Mouse (Mus musculus) limb, embryonic 15.5 days (tissue): ENCODE measurements around the gene Smc1b. TPM values are rescaled to one million over a fixed set of nuclear protein-coding genes. Genes with fewer than 3 reads are reported as not detected.

ENCODE experiments used
- ATAC-seq: fragments of 200-750 bp; cut with Nextera tagmentation; 2 replicates; pipeline ENCODE4 v1.8.0; 2017; ENCODE audit warnings: low read depth, moderate TSS enrichment; ENCODE audit not compliant: insufficient number of reproducible peaks, low FRiP score, low TSS enrichment
- H3K27ac ChIP-seq: fragments of 300-500 bp; sonication (generic); 2 replicates; pipeline ENCODE4 v1.5.1; 2015; ENCODE audit warnings: moderate library complexity, mild to moderate bottlenecking, inconsistent platforms
- H3K27me3 ChIP-seq: fragments of 300-500 bp; sonication (generic); 2 replicates; pipeline ENCODE4 v1.6.1; 2015; ENCODE audit warnings: inconsistent platforms
- H3K36me3 ChIP-seq: fragments of 300-500 bp; sonication (generic); 2 replicates; pipeline ENCODE4 v1.6.1; 2015; ENCODE audit warnings: inconsistent platforms
- H3K4me1 ChIP-seq: fragments of 300-500 bp; sonication (generic); 2 replicates; pipeline ENCODE4 v1.6.1; 2015; ENCODE audit warnings: inconsistent platforms
- H3K4me2 ChIP-seq: fragments of 300-500 bp; sonication (generic); 2 replicates; pipeline ENCODE4 v1.6.1; 2015; ENCODE audit warnings: mild to moderate bottlenecking, inconsistent platforms
- H3K4me3 ChIP-seq: fragments of 300-500 bp; sonication (generic); 2 replicates; pipeline ENCODE4 v1.5.1; 2015; ENCODE audit warnings: mild to moderate bottlenecking, inconsistent platforms
- H3K9ac ChIP-seq: fragments of 300-500 bp; sonication (generic); 2 replicates; pipeline ENCODE4 v1.6.1; 2015; ENCODE audit warnings: inconsistent platforms
- H3K9me3 ChIP-seq: fragments of 300-500 bp; sonication (generic); 2 replicates; pipeline ENCODE4 v1.6.1; 2016; ENCODE audit warnings: inconsistent platforms
- WGBS: fragments of 180-500 bp; shearing (Covaris S2); methylation state at CpG from one replicate; pipeline ENCODE4 v1.1.7; 2015; 5-methylcytosine and 5-hydroxymethylcytosine counted together
- polyA plus RNA-seq: library from polyadenylated mRNA; unstranded; fragments of >200 nt; fragmentation: Nextera tagmentation; extraction: Ambion mirVana; gene quantifications from 2 replicates; pipeline ENCODE4 v1.2.1, GENCODE M21; 2015

Gene Smc1b
- polyA plus RNA-seq, result 0.17 and 0.22 TPM in 2 replicates

DNA sequence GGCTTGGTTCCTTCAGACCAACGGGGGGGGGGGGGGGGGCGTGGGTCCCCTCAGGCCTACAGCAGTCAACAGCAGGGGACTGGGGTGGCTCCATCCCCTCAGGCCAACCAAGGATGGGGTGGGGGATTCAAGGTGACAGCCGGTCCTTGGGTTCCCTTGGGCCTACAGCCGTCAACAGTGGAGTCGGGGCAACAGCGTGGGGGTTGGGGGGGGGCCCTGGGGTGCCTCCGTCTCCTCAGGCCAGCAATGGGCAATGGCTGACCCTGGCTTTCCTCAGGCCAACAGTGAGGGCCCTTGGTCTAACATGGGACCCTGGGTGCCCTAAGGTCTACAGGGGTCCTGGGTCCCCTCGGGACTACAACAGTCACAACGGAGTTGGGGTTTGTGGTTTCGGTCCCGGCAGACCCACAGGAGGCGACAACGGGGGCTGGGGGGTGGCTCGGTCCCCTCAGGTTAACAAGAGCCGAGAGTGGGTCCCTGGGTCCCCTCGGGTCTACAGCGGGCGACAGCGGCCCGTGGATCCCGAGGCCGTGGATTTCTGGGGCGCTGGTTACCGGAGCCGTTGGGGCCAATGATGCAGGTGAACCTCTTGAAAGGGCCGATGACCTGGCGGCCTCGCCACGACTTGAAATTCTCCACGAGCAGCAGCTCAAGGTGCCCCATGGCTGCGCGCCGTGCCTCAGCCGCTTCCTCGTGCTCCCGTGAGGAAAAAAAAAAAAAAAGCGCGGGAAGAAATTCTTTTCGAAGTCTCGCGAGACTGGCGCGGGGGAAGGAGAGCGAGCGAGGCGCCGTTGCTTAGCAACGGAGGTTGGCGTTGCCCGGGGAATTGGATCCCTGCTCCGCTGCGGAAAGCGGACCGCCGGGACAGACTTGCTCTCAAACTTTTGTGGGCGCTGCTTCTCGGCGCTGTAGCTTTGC, at the start of gene Smc1b, which contains the start of gene Ribc2:
Gene Smc1b, minus strand, starts transcription at position 690 of the 918 bp plus-strand sequence.
Gene Ribc2, plus strand, starts transcription at position 804 of the 918 bp plus-strand sequence.
- Histone ChIP-seq H3K4me2 (peak within 1 kb of the TSS; percentile 65), H3K27me3 (no peaks in the 10 kb centered on the region), H3K9ac (peak within 1 kb of the TSS; percentile 15; the same call in 1 of the 2 replicates), H3K4me1 (peaks cover 13% of the 10 kb centered on the region), H3K4me3 (peak within 1 kb of the TSS; percentile 38), H3K36me3 (no peaks in the 10 kb centered on the region), H3K9me3 (no peaks in the 10 kb centered on the region), H3K27ac (no peak within 1 kb of the TSS)
- WGBS, result 29% methylated on average over 56 of the region's 58 CpGs
- 0 out of 2 replicates have a peak, but pooled peaks have one; percentile 24 for ATAC-seq

GRCm38 (mm10) chr15:85180368-85180767, 48.6 kb upstream of the Smc1b start:
- H3K27me3 ChIP-seq, result no peaks in the 10 kb centered on the region
- no peak overlapping the region for H3K4me2 ChIP-seq
- ATAC-seq, result no peak
- H3K27ac ChIP-seq, result peak overlapping the region; percentile 83
- no peak overlapping the region for H3K4me3 ChIP-seq
- no peak overlapping the region for H3K9ac ChIP-seq
- no peaks in the 10 kb centered on the region for H3K36me3 ChIP-seq
- peaks cover 32% of the 10 kb centered on the region for H3K4me1 ChIP-seq
- no peaks in the 10 kb centered on the region for H3K9me3 ChIP-seq

DNA sequence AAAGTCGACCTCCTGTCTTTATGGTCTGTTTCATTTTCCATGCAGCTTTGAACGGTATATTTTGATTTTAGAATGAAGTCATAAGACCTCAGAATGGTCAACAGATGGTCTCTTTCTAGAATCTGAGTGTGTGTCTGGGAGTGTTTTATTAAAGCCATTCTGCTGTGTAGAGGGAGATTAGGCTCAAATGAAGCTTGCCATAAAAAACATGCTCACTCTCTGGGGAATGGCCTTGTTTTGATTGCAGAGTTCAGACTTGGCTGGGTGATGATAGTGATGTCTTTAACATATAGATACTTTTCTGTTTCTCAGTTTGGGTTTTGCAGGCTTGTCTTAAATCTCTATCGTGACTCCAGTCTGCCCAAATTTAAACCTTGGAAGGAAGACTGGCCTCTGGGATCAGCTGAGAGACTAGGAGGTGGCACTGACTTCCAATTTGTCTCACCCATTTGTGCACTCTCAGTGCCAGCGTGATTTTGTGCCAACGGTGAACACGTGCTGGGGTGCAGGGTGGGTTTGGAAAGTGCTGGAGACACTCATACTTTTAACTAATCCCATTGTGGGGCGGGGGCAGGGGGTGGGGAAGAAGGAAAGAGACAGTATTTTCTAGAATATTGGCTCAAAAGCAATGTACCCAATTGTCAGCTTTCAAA, 47.9 kb upstream of the Smc1b start:
- no peaks in the 10 kb centered on the region for H3K36me3 ChIP-seq
- no peak overlapping the region for H3K9ac ChIP-seq
- 38% methylated on average over 7 of the region's 7 CpGs for WGBS
- peak; percentile 74; the same call in 1 of the 2 replicates for ATAC-seq
- peaks cover 32% of the 10 kb centered on the region for H3K4me1 ChIP-seq
- H3K9me3 ChIP-seq, result no peaks in the 10 kb centered on the region
- no peaks in the 10 kb centered on the region for H3K27me3 ChIP-seq
- H3K27ac ChIP-seq, result peak overlapping the region; percentile 83
- no peak overlapping the region for H3K4me2 ChIP-seq
- no peak overlapping the region for H3K4me3 ChIP-seq

DNA sequence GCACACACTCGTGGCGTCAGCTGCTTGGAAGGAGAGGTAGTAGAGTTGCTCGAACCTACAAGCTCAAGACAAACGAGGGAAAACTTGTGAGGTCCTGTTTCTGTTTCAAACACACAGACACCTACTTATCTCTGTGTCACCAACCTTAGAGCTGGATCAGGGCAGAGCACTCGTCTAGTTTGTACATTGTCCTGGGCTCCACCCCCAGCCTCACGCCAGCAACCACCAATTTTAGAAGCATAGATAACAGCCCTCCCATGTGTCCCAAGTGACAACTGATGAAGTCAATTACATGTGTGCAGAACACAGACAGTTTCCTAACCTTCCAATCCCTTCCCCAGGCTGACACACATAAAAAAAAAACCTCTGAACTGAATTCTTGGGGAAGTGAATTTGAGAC, 46.4 kb upstream of the Smc1b start:
- Histone ChIP-seq H3K4me2 (no peak overlapping the region), H3K4me1 (peaks cover 23% of the 10 kb centered on the region), H3K9me3 (no peaks in the 10 kb centered on the region), H3K36me3 (no peaks in the 10 kb centered on the region), H3K27ac (no peak overlapping the region), H3K27me3 (no peaks in the 10 kb centered on the region), H3K9ac (no peak overlapping the region), H3K4me3 (no peak overlapping the region)
- WGBS, result 66% methylated on average over 6 of the region's 6 CpGs
- no peak for ATAC-seq

DNA sequence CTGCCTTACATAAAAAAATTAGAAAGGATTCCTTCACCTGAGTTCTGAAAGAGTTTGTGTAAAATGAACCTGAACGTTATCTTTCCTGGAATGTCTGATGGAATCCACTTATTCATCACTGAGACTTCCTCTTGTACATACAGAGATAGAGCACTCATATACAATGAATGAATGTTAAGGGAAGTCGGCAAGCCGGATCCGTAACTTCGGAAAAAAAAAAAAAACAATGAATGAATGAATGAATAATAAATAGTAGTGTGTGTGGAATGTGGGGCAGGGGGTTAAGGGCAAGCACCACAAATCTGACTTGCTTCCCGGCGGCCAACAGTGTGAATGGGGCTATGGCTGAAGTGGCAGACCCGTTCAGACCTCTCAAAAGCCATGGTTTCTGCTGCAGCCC, 45.8 kb upstream of the Smc1b start:
- Histone ChIP-seq H3K4me3 (no peak overlapping the region), H3K9ac (no peak overlapping the region), H3K4me2 (no peak overlapping the region), H3K36me3 (no peaks in the 10 kb centered on the region), H3K9me3 (no peaks in the 10 kb centered on the region), H3K27ac (no peak overlapping the region), H3K4me1 (peaks cover 23% of the 10 kb centered on the region), H3K27me3 (no peaks in the 10 kb centered on the region)
- ATAC-seq, result no peak
- WGBS, result 80% methylated on average over 8 of the region's 8 CpGs

DNA sequence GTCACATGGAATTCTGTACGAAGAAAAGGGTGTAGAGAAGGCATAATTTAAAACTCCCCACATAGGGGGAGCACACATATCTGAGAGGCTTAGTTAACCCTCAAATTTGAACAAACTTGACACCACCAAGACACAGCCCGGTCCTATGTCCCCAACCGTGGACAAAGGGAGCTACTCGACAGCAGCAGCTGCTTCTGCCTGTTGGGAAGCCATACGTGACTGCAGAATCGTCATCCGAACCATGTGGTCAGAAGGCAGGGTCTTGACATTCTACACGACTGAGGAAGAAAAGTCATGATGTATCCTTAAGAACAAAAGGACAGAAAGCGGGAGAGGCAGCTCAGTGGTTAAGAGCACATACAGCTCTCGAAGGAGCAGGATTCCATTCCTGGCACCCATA, 42.3 kb upstream of the Smc1b start:
- Histone ChIP-seq H3K9me3 (no peaks in the 10 kb centered on the region), H3K9ac (no peak overlapping the region), H3K27ac (no peak overlapping the region), H3K4me3 (no peak overlapping the region), H3K4me2 (no peak overlapping the region), H3K36me3 (no peaks in the 10 kb centered on the region), H3K27me3 (no peaks in the 10 kb centered on the region), H3K4me1 (peaks cover 14% of the 10 kb centered on the region)
- no peak for ATAC-seq
- WGBS, result 69% methylated on average over 10 of the region's 10 CpGs

- 0 out of 2 replicates have a peak overlapping the region, but pooled peaks have one; percentile 2 for H3K27ac ChIP-seq
- ATAC-seq, result no peak
- no peak overlapping the region for H3K4me3 ChIP-seq
- no peaks in the 10 kb centered on the region for H3K27me3 ChIP-seq
- H3K4me2 ChIP-seq, result no peak overlapping the region
- H3K36me3 ChIP-seq, result no peaks in the 10 kb centered on the region
- H3K9me3 ChIP-seq, result no peaks in the 10 kb centered on the region
- peaks cover 8% of the 10 kb centered on the region for H3K4me1 ChIP-seq
- no peak overlapping the region for H3K9ac ChIP-seq
- 55% methylated on average over 8 of the region's 8 CpGs for WGBS
Observed at GRCm38 (mm10) chr15:85173425-85173824, 41.7 kb upstream of the Smc1b start.

GRCm38 (mm10) chr15:85172054-85172453, 40.3 kb upstream of the Smc1b start:
- H3K4me3 ChIP-seq, result no peak overlapping the region
- no peak overlapping the region for H3K9ac ChIP-seq
- 0 out of 2 replicates have a peak overlapping the region, but pooled peaks have one; percentile 22 for H3K27ac ChIP-seq
- WGBS, result 52% methylated on average over 2 of the region's 2 CpGs
- no peaks in the 10 kb centered on the region for H3K36me3 ChIP-seq
- ATAC-seq, result 0 out of 2 replicates have a peak, but pooled peaks have one; percentile 22
- no peaks in the 10 kb centered on the region for H3K9me3 ChIP-seq
- no peak overlapping the region for H3K4me2 ChIP-seq
- peaks cover 15% of the 10 kb centered on the region for H3K4me1 ChIP-seq
- H3K27me3 ChIP-seq, result no peaks in the 10 kb centered on the region

DNA sequence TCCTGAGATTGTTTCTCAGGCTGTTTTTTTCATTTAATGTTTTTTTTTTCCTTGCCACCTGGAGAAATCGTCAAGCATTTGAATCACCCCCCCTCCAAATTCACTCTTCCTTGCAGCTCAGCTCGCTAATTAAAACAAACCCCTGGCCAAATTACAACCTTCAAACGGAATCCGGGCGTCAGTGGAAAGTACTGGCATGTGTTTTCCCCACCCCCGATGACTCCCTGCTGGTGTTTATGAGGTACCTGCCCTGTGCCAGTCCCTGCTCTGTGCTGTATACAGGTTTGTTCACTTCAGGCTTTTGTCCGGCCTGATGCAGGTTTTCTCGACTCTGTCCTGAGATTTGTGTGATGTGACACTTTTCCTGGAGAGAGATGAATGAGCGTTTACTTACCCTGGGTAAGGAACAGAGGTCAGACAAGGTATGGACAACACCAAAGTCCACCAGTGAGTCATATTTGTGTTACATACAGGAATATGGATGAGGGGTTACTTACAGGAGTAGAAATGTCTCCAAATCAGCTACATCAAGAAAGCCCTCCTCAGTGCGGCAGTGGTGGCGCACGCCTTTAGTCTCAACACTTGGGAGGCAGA, 35.4 kb upstream of the Smc1b start:
- Histone ChIP-seq H3K9ac (no peak overlapping the region), H3K27me3 (no peaks in the 10 kb centered on the region), H3K36me3 (no peaks in the 10 kb centered on the region), H3K4me1 (peaks cover 55% of the 10 kb centered on the region), H3K9me3 (no peaks in the 10 kb centered on the region), H3K4me2 (no peak overlapping the region), H3K27ac (peak overlapping the region; percentile 83), H3K4me3 (no peak overlapping the region)
- WGBS, result 28% methylated on average over 12 of the region's 12 CpGs
- ATAC-seq, result no peak

GRCm38 (mm10) chr15:85166433-85166933, 34.7 kb upstream of the Smc1b start:
- Histone ChIP-seq H3K4me3 (no peak overlapping the region), H3K27me3 (no peaks in the 10 kb centered on the region), H3K4me2 (no peak overlapping the region; the same call in 1 of the 2 replicates), H3K9ac (no peak overlapping the region), H3K36me3 (no peaks in the 10 kb centered on the region), H3K27ac (peak overlapping the region; percentile 83), H3K4me1 (peaks cover 51% of the 10 kb centered on the region), H3K9me3 (no peaks in the 10 kb centered on the region)
- peak; percentile 37; the same call in 1 of the 2 replicates for ATAC-seq
- WGBS, result 14% methylated on average over 11 of the region's 11 CpGs

DNA sequence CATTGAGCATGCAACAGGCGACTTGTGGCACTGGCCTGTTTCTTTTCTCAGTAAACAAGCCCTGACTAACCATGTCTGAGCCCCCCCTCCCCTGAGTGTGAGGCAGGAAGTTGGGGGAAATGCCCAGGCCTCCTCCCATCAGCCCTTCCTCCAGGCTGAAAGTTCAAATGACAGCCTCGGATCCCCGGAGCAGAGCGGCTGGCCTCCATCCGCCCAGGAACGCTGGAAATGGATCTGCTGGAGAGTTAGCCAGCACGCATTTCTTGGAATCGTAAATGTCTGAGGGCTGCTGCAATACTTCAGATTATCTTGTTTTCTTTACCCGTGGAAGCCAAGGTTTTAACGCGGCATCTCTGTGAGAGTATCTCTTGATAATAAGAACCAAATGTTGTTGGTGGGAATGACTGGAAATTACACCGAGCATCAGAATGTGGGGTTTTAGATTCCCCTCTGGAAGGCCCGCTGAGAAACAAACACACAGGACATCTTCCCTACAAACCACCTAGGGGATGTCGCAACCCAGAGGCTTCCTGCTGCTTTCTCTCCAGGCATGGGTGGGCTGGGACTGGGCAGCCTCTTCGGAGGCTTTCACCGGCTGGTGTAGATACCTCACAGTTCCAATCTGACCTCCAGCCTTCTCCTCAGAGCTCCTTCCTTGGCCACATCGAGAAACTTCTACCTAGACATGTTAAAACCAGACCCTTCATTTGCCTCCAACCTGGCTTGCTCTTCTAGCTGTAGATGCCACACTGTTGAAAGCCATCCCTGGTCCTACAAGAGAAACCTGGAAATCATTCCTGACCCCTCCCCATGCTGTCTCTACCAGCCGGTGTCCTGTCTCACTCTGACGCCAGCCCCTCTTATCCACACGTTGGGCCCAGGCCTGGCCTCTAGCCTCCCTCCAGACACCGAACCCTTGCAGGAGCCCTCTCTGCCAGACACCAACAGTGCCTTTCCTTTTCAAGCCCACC, 31.2 kb upstream of the Smc1b start:
- WGBS, result 28% methylated on average over 21 of the region's 21 CpGs
- Histone ChIP-seq H3K9me3 (no peaks in the 10 kb centered on the region), H3K4me2 (no peak overlapping the region), H3K4me3 (no peak overlapping the region), H3K9ac (no peak overlapping the region), H3K27me3 (no peaks in the 10 kb centered on the region), H3K36me3 (no peaks in the 10 kb centered on the region), H3K27ac (peak overlapping the region; percentile 68), H3K4me1 (peaks cover 49% of the 10 kb centered on the region)
- no peak for ATAC-seq
